25 mouse cellular contexts compared by ENCODE assay signal in the genomic region with DNA sequence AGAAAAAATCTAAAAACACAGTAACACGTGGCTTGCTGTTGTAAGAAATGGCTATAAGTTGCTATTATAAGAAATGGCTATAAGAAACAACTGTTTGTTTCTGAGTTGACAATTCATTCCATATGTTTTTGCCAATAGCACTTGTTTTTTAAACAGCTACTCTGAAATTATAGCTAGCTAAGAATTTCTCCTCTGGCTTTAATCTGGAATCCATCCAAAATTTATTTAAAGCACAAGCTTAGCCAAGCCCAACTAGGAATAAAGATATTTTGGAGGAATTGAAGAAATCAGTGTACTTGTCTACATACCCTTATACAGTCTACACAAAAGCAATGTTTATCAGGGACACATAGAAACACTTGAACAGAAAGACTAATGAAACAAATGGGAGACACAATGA.
"Had no signal": no experiment of that assay in that cellular context is flagged by ENCODE, and none has a peak within 500 bp of the region (broad histone marks: within the 10 kb centered on the region; RNA-seq: fewer than 3 reads in every experiment).

No protein-coding gene starts in this region.

- H3K36me3 ChIP-seq: heart, embryonic 13.5 days; heart, embryonic 15.5 days; hindbrain, embryonic 13.5 days; hindbrain, embryonic 15.5 days; kidney, embryonic 15.5 days; limb, embryonic 10.5 days; limb, embryonic 12.5 days had no signal

- DNase-seq: gastrocnemius, postnatal 14 days; gastrocnemius, postnatal 36 days; heart, adult 11 months; heart, adult 2 months; heart, postnatal 14 days; heart, postnatal 36 days; kidney, adult 11 months; kidney, adult 2 months; kidney, adult 9 months; kidney, postnatal 14 days; kidney, postnatal 36 days; layer of hippocampus, adult 9-11 months; liver had no signal

- ATAC-seq: hindbrain, postnatal 0 days; intestine, embryonic 16.5 days had no signal

- H3K9ac ChIP-seq: heart, embryonic 13.5 days; heart, embryonic 15.5 days; hindbrain, embryonic 13.5 days; hindbrain, embryonic 15.5 days; kidney, embryonic 15.5 days; limb, embryonic 12.5 days had no signal

- H3K4me2 ChIP-seq: heart, embryonic 11.5 days; heart, embryonic 13.5 days; heart, embryonic 15.5 days; hindbrain, embryonic 13.5 days; hindbrain, embryonic 15.5 days; kidney, embryonic 15.5 days; limb, embryonic 12.5 days; liver, embryonic 11.5 days had no signal

- H3K9me3 ChIP-seq: heart, embryonic 13.5 days; heart, embryonic 15.5 days; hindbrain, embryonic 13.5 days; hindbrain, embryonic 15.5 days; kidney, embryonic 15.5 days; limb, embryonic 10.5 days; limb, embryonic 12.5 days had no signal

- H3K27ac ChIP-seq: heart, adult 2 months; heart, embryonic 13.5 days; heart, embryonic 15.5 days; hindbrain, embryonic 13.5 days; hindbrain, embryonic 15.5 days; hindbrain, postnatal 0 days; kidney, embryonic 15.5 days; left cerebral cortex, adult 2 months; limb, embryonic 10.5 days; limb, embryonic 12.5 days had no signal

- H3K4me3 ChIP-seq: heart, adult 2 months; heart, embryonic 13.5 days; heart, embryonic 15.5 days; hindbrain, embryonic 13.5 days; hindbrain, embryonic 15.5 days; kidney, embryonic 15.5 days; left cerebral cortex, adult 2 months; limb, embryonic 10.5 days; limb, embryonic 12.5 days had no signal

- H3K4me1 ChIP-seq: heart, embryonic 13.5 days; heart, embryonic 15.5 days; hindbrain, embryonic 13.5 days; hindbrain, embryonic 15.5 days; kidney, embryonic 15.5 days; limb, embryonic 10.5 days; limb, embryonic 12.5 days had no signal

- H3K27me3 ChIP-seq: heart, embryonic 13.5 days; heart, embryonic 15.5 days; hindbrain, embryonic 13.5 days; hindbrain, embryonic 15.5 days; kidney, embryonic 15.5 days; limb, embryonic 12.5 days had no signal
